Mouse (Mus musculus) hindbrain, embryonic 12.5 days (tissue): ENCODE measurements around the gene Rab32. TPM values are rescaled to one million over a fixed set of nuclear protein-coding genes. Genes with fewer than 3 reads are reported as not detected.

Source experiments
- polyA plus RNA-seq: library from polyadenylated mRNA; unstranded; fragments of >200 nt; fragmentation: Nextera tagmentation; extraction: Ambion mirVana; gene quantifications from 2 replicates; pipeline ENCODE4 v1.2.1, GENCODE M21; 2016

Gene Rab32
- polyA plus RNA-seq, 1 experiment from 2014 or later, result 13.5 TPM

Other genes starting within 250 kb of the Rab32 start
- 0.53 and 0.69 TPM in 2 replicates for gene Adgb, start 85.9 kb downstream of the Rab32 start, polyA plus RNA-seq
- not detected in 2 replicates for gene Gm10944, start 123.1 kb upstream of the Rab32 start, polyA plus RNA-seq